Mouse (Mus musculus) midbrain, embryonic 13.5 days (tissue): ENCODE results near the gene Zfp454. TPM values are rescaled to one million over a fixed set of nuclear protein-coding genes. Genes with fewer than 3 reads are reported as not detected.
A peak's percentile ranks its signal among the peaks of the same experiment; 100 is the strongest.

Source experiments
- ATAC-seq: fragments of 200-750 bp; cut with Nextera tagmentation; 2 replicates; pipeline ENCODE4 v1.8.0; 2017; ENCODE audit warnings: mild to moderate bottlenecking, moderate TSS enrichment, moderate library complexity
- H3K27ac ChIP-seq: fragments of 300-500 bp; sonication (generic); 2 replicates; pipeline ENCODE4 v1.5.1; 2015; ENCODE audit warnings: inconsistent platforms, mild to moderate bottlenecking, moderate library complexity
- H3K27me3 ChIP-seq: fragments of 300-500 bp; sonication (generic); 2 replicates; pipeline ENCODE4 v1.6.1; 2015; ENCODE audit warnings: mild to moderate bottlenecking, inconsistent platforms
- H3K36me3 ChIP-seq: fragments of 300-500 bp; sonication (generic); 2 replicates; pipeline ENCODE4 v1.6.1; 2015; ENCODE audit warnings: mild to moderate bottlenecking, inconsistent platforms
- H3K4me1 ChIP-seq: fragments of 300-500 bp; sonication (generic); replicated peaks from 2 replicates; pipeline ENCODE4 v1.6.1; 2015; ENCODE audit warnings: inconsistent platforms
- H3K4me2 ChIP-seq: fragments of 300-500 bp; sonication (generic); replicated peaks from 2 replicates; pipeline ENCODE4 v1.6.1; 2015; ENCODE audit warnings: moderate library complexity, mild to moderate bottlenecking, inconsistent platforms
- H3K4me3 ChIP-seq: fragments of 300-500 bp; sonication (generic); replicated peaks from 2 replicates; pipeline ENCODE4 v1.5.1; 2015; ENCODE audit warnings: mild to moderate bottlenecking, inconsistent platforms
- H3K9ac ChIP-seq: fragments of 300-500 bp; sonication (generic); replicated peaks from 2 replicates; pipeline ENCODE4 v1.6.1; 2015; ENCODE audit warnings: mild to moderate bottlenecking, inconsistent platforms
- H3K9me3 ChIP-seq: fragments of 300-500 bp; sonication (generic); 2 replicates; pipeline ENCODE4 v1.6.1; 2016; ENCODE audit warnings: mild to moderate bottlenecking, inconsistent platforms
- WGBS: fragments of 180-500 bp; shearing (Covaris S2); methylation state at CpG from one replicate; pipeline ENCODE4 v1.1.7; 2015; 5-methylcytosine and 5-hydroxymethylcytosine counted together
- polyA plus RNA-seq: library from polyadenylated mRNA; unstranded; fragments of >200 nt; fragmentation: Nextera tagmentation; extraction: Ambion mirVana; gene quantifications from 2 replicates; pipeline ENCODE4 v1.2.1, GENCODE M21; 2015

Zfp454 gene
- polyA plus RNA-seq, 1 experiment from 2014 or later = 16.7 TPM

DNA sequence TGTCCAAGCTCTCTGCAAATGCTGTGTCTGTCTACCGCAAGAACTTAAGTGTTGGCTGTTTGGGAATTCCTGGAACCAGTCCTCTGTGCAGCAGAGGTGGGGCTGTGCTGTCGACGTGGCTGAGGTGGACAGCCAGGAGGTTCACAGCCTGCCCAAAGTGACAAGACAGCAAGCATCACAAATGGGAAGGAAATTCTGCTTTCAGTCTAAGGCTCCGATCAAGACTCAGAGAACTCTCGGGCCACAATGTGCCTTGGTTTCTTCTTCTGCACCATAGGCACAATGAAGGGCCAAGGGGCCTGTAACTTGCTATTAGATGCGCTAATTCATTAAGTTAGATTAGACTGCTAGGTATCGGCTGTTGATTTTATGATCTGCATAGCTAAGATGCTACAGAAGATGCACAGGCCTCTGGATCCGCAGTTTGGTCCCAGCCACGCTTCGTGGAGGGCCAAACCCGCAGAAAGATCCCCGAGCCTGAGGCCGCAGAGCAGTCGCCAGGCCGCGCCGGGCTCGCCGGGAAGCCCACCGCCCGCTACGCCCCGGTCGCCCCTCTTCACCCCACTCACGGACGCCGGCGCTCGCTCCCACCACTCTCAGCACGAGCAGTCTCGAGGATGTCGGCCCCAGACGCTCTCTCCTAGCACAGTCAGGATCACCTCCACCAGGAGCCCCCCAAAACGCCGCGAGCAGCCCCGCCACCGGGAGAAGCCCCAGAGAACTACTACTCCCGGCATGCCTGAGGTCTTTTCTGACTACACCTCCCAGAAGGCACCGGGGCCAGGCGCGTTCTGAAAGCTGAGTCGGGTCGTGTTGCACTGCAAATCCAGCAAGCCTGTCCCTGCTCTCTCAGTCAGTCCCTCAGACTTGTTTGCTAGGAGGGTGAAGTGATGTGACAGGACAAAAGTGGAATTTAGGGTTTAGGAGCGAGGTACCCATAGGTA is 60.2 kb downstream of the Zfp454 start, which contains the start of gene Zfp354c:
TSS of gene Zfp354c (minus strand) at position 715 of the 944 bp plus-strand sequence.
- Histone ChIP-seq H3K4me2 (peak within 1 kb of the TSS; percentile 65), H3K27ac (peak within 1 kb of the TSS; percentile 67), H3K9ac (peak within 1 kb of the TSS; percentile 79), H3K4me1 (peaks cover 16% of the 10 kb centered on the region), H3K9me3 (no peaks in the 10 kb centered on the region), H3K27me3 (no peaks in the 10 kb centered on the region), H3K36me3 (peaks cover 34% of the 10 kb centered on the region), H3K4me3 (peak within 1 kb of the TSS; percentile 61)
- ATAC-seq = peak; percentile 97
- 2% methylated on average over 43 of the region's 45 CpGs for WGBS

- H3K27me3 ChIP-seq = no peaks in the 10 kb centered on the region
- H3K4me3 ChIP-seq = peak overlapping the region; percentile 61
- peaks cover 43% of the 10 kb centered on the region for H3K36me3 ChIP-seq
- H3K9ac ChIP-seq = peak overlapping the region; percentile 79
- no peaks in the 10 kb centered on the region for H3K9me3 ChIP-seq
- 60% methylated on average over 2 of the region's 2 CpGs for WGBS
- ATAC-seq = no peak
- H3K4me2 ChIP-seq = peak overlapping the region; percentile 65
- peaks cover 16% of the 10 kb centered on the region for H3K4me1 ChIP-seq
- H3K27ac ChIP-seq = no peak overlapping the region
Observed at GRCm38 (mm10) chr11:50826214-50826613, 61.2 kb downstream of the Zfp454 start.

Other genes with a start within 250 kb of the Zfp454 start
- 54.6 and 55.4 TPM in 2 replicates for gene Zfp354c, start 59.9 kb downstream of the Zfp454 start, polyA plus RNA-seq
- gene Zfp879, start 46.1 kb downstream of the Zfp454 start, polyA plus RNA-seq = 1.2 and 1.4 TPM in 2 replicates
- 0.08 TPM in 1 of 2 replicates, not detected in the other for gene Grm6, start 37.0 kb downstream of the Zfp454 start, polyA plus RNA-seq
- gene Zfp2, start 28.5 kb upstream of the Zfp454 start, polyA plus RNA-seq = 51.9 and 53.2 TPM in 2 replicates
- gene Zfp354b, start 44.0 kb upstream of the Zfp454 start, polyA plus RNA-seq = 2.9 TPM in 2 replicates
- gene 4933414I15Rik, start 56.1 kb upstream of the Zfp454 start, polyA plus RNA-seq = not detected in 2 replicates
- gene Prop1, start 66.1 kb upstream of the Zfp454 start, polyA plus RNA-seq = not detected in 2 replicates
- not detected in 2 replicates for gene Olfr1378, start 78.9 kb upstream of the Zfp454 start, polyA plus RNA-seq
- gene Olfr1377, start 94.3 kb upstream of the Zfp454 start, polyA plus RNA-seq = not detected in 2 replicates
- not detected in 2 replicates for gene Olfr51, start 115.9 kb upstream of the Zfp454 start, polyA plus RNA-seq
- not detected in 2 replicates for gene Olfr54, start 126.6 kb upstream of the Zfp454 start, polyA plus RNA-seq
- gene Olfr1375, start 160.5 kb upstream of the Zfp454 start, polyA plus RNA-seq = not detected in 2 replicates
- 11.3 and 11.6 TPM in 2 replicates for gene Zfp354a, start 171.6 kb upstream of the Zfp454 start, polyA plus RNA-seq